In genomic region chr11:75976748-75977147, GRCm38 (mm10) we compare ENCODE assay signal across 12 mouse cellular contexts. TPM values are rescaled to one million over a fixed set of nuclear protein-coding genes. Genes with fewer than 3 reads are reported as not detected.
DNase-seq lines count a peak whose midpoint lies in the region; ATAC-seq lines count a peak whose summit lies in the region.
"Had no signal": no experiment of that assay in that cellular context is flagged by ENCODE, and none has a peak within 500 bp of the region (broad histone marks: within the 10 kb centered on the region; RNA-seq: fewer than 3 reads in every experiment).

No protein-coding gene starts in this region.

- H3K9ac ChIP-seq in heart, embryonic 16.5 days (ENCODE audit: low read length): no peak overlapping the region
- H3K9ac ChIP-seq: limb, embryonic 15.5 days; neural tube, embryonic 12.5 days had no signal

- peaks cover 4% of the 10 kb centered on the region for H3K9me3 ChIP-seq in heart, embryonic 16.5 days (replicated peaks; ENCODE audit: control insufficient read depth, low read length)
- H3K9me3 ChIP-seq: limb, embryonic 15.5 days; neural tube, embryonic 12.5 days had no signal

- H3K4me2 ChIP-seq in heart, embryonic 16.5 days (ENCODE audit: low read depth, low read length): no peak overlapping the region
- H3K4me2 ChIP-seq: limb, embryonic 15.5 days; neural tube, embryonic 12.5 days had no signal

- H3K36me3 ChIP-seq in heart, embryonic 16.5 days (ENCODE audit: control insufficient read depth, insufficient read depth): no peaks in the 10 kb centered on the region
- H3K36me3 ChIP-seq: limb, embryonic 15.5 days; neural tube, embryonic 12.5 days had no signal

- H3K4me3 ChIP-seq in heart, embryonic 16.5 days (ENCODE audit: low read length): no peak overlapping the region
- H3K4me3 ChIP-seq: limb, embryonic 15.5 days; neural tube, embryonic 12.5 days had no signal

- ATAC-seq in heart, embryonic 16.5 days (replicated peaks; ENCODE audit: extremely low read depth, insufficient read depth, low FRiP score): peak; percentile 41; the same call in 1 of the 2 replicates
- ATAC-seq in hematopoietic stem cell, adult 5-6 weeks (replicated peaks in 1 of 2; ENCODE audit: insufficient read depth in 1 of 2, low FRiP score in 2 of 2, low TSS enrichment in 1 of 2, low read depth in 1 of 2, poor library complexity in 2 of 2, severe bottlenecking in 2 of 2): peak; percentile 72 to 85
- peak; percentile 43 for ATAC-seq in megakaryocyte, adult 5-6 weeks (ENCODE audit: poor library complexity, severe bottlenecking)

- DNase-seq in heart, postnatal 4 days: no peak
- peak; percentile 73 to 87 for DNase-seq in thymus, adult 18-20 months
- no peak for DNase-seq in layer of hippocampus, postnatal 25 days (ENCODE audit: extremely low spot score in 1 of 2, low spot score in 1 of 2)
- DNase-seq in frontal cortex, postnatal 36 days (ENCODE audit: low spot score in 2 of 2): no peak
- no peak for DNase-seq in cerebellum, adult 8-10 months
- DNase-seq: gastrocnemius, postnatal 14 days had no signal

- peaks cover 2% of the 10 kb centered on the region; the same call in 1 of the 2 replicates for H3K4me1 ChIP-seq in heart, embryonic 16.5 days (ENCODE audit: control insufficient read depth, insufficient read depth, low read length)
- H3K4me1 ChIP-seq: neural tube, embryonic 12.5 days had no signal

- peaks cover 2% of the 10 kb centered on the region; the same call in 1 of the 2 replicates for H3K27me3 ChIP-seq in heart, embryonic 16.5 days (ENCODE audit: control insufficient read depth, insufficient read depth, low read length)
- H3K27me3 ChIP-seq: limb, embryonic 15.5 days; neural tube, embryonic 12.5 days had no signal

- WGBS in heart, embryonic 16.5 days: 57% methylated on average over 8 of the region's 8 CpGs

- no peak overlapping the region for H3K27ac ChIP-seq in heart, embryonic 16.5 days (ENCODE audit: low read length)
- H3K27ac ChIP-seq: limb, embryonic 15.5 days; neural tube, embryonic 12.5 days had no signal

RNA-seq across cellular contexts. Expression of gene 1700016K19Rik, which starts 23.0 kb away (rescaled TPM):
- polyA plus RNA-seq in heart, embryonic 16.5 days (2015; fragmentation: Nextera tagmentation; extraction: Ambion mirVana): 0.93 and 1.7 TPM in 2 replicates
- total RNA-seq in heart, postnatal 4 days (2021): not detected
- not detected in 2 replicates for total RNA-seq in hematopoietic stem cell, adult 5-6 weeks (2017)
- total RNA-seq in megakaryocyte, adult 5-6 weeks (2015): not detected in 2 replicates
- not detected in 2 replicates for total RNA-seq in megakaryocyte, adult 5-6 weeks (2017)
- total RNA-seq in layer of hippocampus, postnatal 25 days (2021): 1 to 10 TPM; 2.4 to 3.0 TPM
- total RNA-seq: adrenal gland, adult 18-20 months; gastrocnemius, postnatal 14 days had no signal

RNA-seq across cellular contexts. Expression of gene Rph3al, which starts 38.5 kb away (rescaled TPM):
- polyA plus RNA-seq in heart, embryonic 16.5 days (2015; fragmentation: Nextera tagmentation; extraction: Ambion mirVana): 6.6 TPM in 2 replicates
- 10 to 100 TPM; 26.2 to 26.7 TPM for total RNA-seq in heart, postnatal 4 days (2021)
- 2.6 and 4.4 TPM in 2 replicates for total RNA-seq in hematopoietic stem cell, adult 5-6 weeks (2017)
- 0.49 and 0.84 TPM in 2 replicates for total RNA-seq in megakaryocyte, adult 5-6 weeks (2015)
- total RNA-seq in megakaryocyte, adult 5-6 weeks (2017): 1.3 TPM in 1 of 2 replicates, not detected in the other
- total RNA-seq in layer of hippocampus, postnatal 25 days (2021): 1 to 10 TPM; 5.9 to 8.7 TPM

RNA-seq across cellular contexts. Expression of gene Rflnb, which starts 50.8 kb away (rescaled TPM):
- 14.9 and 16.8 TPM in 2 replicates for polyA plus RNA-seq in heart, embryonic 16.5 days (2015; fragmentation: Nextera tagmentation; extraction: Ambion mirVana)
- 10 to 100 TPM; 37.3 to 42.1 TPM for total RNA-seq in heart, postnatal 4 days (2021)
- total RNA-seq in hematopoietic stem cell, adult 5-6 weeks (2017): 4.6 and 9.3 TPM in 2 replicates
- 34.6 and 37.5 TPM in 2 replicates for total RNA-seq in megakaryocyte, adult 5-6 weeks (2015)
- total RNA-seq in megakaryocyte, adult 5-6 weeks (2017): 45.7 and 54.6 TPM in 2 replicates
- 10 to 100 TPM in 1 of 2 experiments, 1 to 10 TPM in 1; 9.6 to 10.3 TPM for total RNA-seq in layer of hippocampus, postnatal 25 days (2021)

Comparison
In these comparisons a context has a peak if more than half of its experiments do, and no peak if none do; other contexts are left out.
1. DNase-seq: peak in thymus, adult 18-20 months (2 of 2); none in heart, postnatal 4 days (single experiment), layer of hippocampus, postnatal 25 days (0 of 2), frontal cortex, postnatal 36 days (0 of 2) and cerebellum, adult 8-10 months (single experiment).
2. Peak in every context shown above with its lines, with median percentiles within 50 percentile points of each other: ATAC-seq.